Mouse (Mus musculus): ENCODE data around the gene Nckap5. TPM values are rescaled to one million over a fixed set of nuclear protein-coding genes. Genes with fewer than 3 reads are reported as not detected.
"Not testable (repeated sequence)": the region's sequence is repeated elsewhere in the genome, so short reads cannot be mapped to it uniquely, and the experiment has no call there.

The Nckap5 gene
- total and polyA plus RNA-seq, 2 experiments from 2014 or later: 9.3 to 10.2 TPM

- Histone ChIP-seq H3K4me3 (ENCODE audit: low read depth, low read length) (no peak overlapping the region), H3K27ac (ENCODE audit: low read depth, low read length) (no peak overlapping the region), H3K9me3 (ENCODE audit: low read length) (no peaks in the 10 kb centered on the region), H3K4me2 (ENCODE audit: low read depth) (no peak overlapping the region), H3K27me3 (ENCODE audit: insufficient read depth, low read length) (no peaks in the 10 kb centered on the region), H3K36me3 (ENCODE audit: insufficient read depth) (no peaks in the 10 kb centered on the region), H3K4me1 (ENCODE audit: insufficient read depth) (no peaks in the 10 kb centered on the region), H3K9ac (no peak overlapping the region)
- no peak for DNase-seq
- no peak for ATAC-seq
- TF ChIP-seq CTCF (IDR thresholded peaks at IDR 0.05; ENCODE audit: low read depth): no peak
- WGBS: 96% methylated on average over 7 of the region's 7 CpGs
Measured at GRCm38 (mm10) chr1:126087181-126087580, 743.4 kb downstream of the Nckap5 start.

DNA sequence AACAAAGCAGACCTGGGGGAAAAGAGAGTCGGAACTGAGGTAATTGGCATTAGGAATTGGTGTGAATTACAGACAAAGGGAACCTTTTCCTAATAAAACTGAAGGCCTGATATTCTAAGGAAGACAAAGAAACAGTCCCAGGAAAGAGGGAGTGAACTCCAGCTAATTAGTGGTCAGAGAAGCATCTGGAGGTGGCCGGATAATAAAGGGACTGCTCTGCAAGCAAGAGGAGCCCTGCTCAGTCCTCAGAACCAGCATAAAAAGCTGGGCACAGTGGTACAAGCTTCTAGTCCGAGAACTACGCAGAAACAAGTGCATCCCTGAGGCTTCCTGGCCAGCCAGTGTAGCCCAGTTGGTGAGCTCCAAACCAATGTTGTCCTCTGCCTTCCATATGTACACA lies 754.3 kb downstream of the Nckap5 start:
- Histone ChIP-seq H3K4me3 (ENCODE audit: low read depth, low read length) (no peak overlapping the region), H3K27me3 (ENCODE audit: insufficient read depth, low read length) (no peaks in the 10 kb centered on the region), H3K36me3 (ENCODE audit: insufficient read depth) (no peaks in the 10 kb centered on the region), H3K9me3 (ENCODE audit: low read length) (no peaks in the 10 kb centered on the region), H3K4me1 (ENCODE audit: insufficient read depth) (no peaks in the 10 kb centered on the region), H3K9ac (no peak overlapping the region), H3K4me2 (ENCODE audit: low read depth) (no peak overlapping the region), H3K27ac (ENCODE audit: low read depth, low read length) (no peak overlapping the region)
- ATAC-seq (no peak), DNase-seq (no peak)
- 16% methylated on average over 4 of the region's 4 CpGs for WGBS
- TF ChIP-seq CTCF (IDR thresholded peaks at IDR 0.05; ENCODE audit: low read depth): no peak

DNA sequence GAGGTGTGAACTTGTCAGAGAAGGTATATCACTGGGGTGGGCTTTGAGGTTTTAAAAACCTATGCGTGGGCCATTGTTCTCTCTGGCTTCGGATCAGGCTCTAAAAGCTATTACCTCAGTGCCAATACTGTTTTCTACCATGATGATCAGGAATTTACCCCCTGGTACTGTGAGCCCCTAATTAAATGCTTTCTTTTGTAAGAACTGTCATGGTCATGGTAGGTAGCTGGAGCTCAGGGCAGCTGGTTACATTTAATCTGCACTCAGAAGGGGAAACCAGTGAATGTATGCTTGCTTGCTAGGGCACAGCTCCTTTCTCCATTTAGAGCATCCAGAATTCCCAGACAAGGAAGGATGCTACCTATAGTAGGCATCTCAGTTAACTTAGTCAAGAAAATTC lies 759.7 kb downstream of the Nckap5 start:
- no peaks in the 10 kb centered on the region for H3K27me3 ChIP-seq (ENCODE audit: insufficient read depth, low read length)
- no peak overlapping the region for H3K27ac ChIP-seq (ENCODE audit: low read depth, low read length)
- H3K36me3 ChIP-seq (ENCODE audit: insufficient read depth): no peaks in the 10 kb centered on the region
- no peaks in the 10 kb centered on the region for H3K4me1 ChIP-seq (ENCODE audit: insufficient read depth)
- no peak overlapping the region for H3K4me2 ChIP-seq (ENCODE audit: low read depth)
- no peak for DNase-seq
- no peak overlapping the region for H3K9ac ChIP-seq
- H3K4me3 ChIP-seq (ENCODE audit: low read depth, low read length): no peak overlapping the region
- ATAC-seq: no peak
- TF ChIP-seq CTCF (IDR thresholded peaks at IDR 0.05; ENCODE audit: low read depth): no peak
- no peaks in the 10 kb centered on the region for H3K9me3 ChIP-seq (ENCODE audit: low read length)
- WGBS: 21% methylated on average over 2 of the region's 2 CpGs

DNA sequence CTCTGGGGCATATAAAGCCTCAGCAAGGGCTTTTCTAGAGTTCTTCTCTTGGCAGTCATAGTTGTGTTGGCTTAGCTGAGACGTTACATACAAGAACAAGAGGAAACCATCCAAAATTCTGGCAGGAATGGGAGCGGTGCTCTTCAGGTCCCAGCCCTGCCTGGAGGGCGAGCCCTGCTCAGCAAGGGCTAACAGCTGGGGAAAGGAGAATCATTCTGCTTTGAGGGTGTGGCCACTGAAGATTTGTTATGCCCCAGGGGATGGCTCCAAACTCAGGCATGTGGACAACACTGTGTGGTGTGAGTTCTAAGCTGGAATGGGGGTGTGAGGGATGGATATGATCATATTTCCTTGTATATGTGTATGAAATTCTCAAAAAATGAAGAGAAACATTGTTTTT lies 779.1 kb downstream of the Nckap5 start:
- no peak for ATAC-seq
- Histone ChIP-seq H3K27me3 (ENCODE audit: insufficient read depth, low read length) (no peaks in the 10 kb centered on the region), H3K9ac (no peak overlapping the region), H3K4me2 (ENCODE audit: low read depth) (no peak overlapping the region), H3K36me3 (ENCODE audit: insufficient read depth) (no peaks in the 10 kb centered on the region), H3K4me3 (ENCODE audit: low read depth, low read length) (no peak overlapping the region), H3K27ac (ENCODE audit: low read depth, low read length) (no peak overlapping the region), H3K9me3 (ENCODE audit: low read length) (no peaks in the 10 kb centered on the region), H3K4me1 (ENCODE audit: insufficient read depth) (no peaks in the 10 kb centered on the region)
- TF ChIP-seq CTCF (IDR thresholded peaks at IDR 0.05; ENCODE audit: low read depth): no peak
- WGBS: 62% methylated on average over 3 of the region's 3 CpGs
- no peak for DNase-seq

GRCm38 (mm10) chr1:126042886-126043285 lies 787.7 kb downstream of the Nckap5 start:
- no peak overlapping the region for H3K27ac ChIP-seq (ENCODE audit: low read depth, low read length)
- no peaks in the 10 kb centered on the region for H3K9me3 ChIP-seq (ENCODE audit: low read length)
- 87% methylated on average over 5 of the region's 5 CpGs for WGBS
- no peak for TF ChIP-seq CTCF (IDR thresholded peaks at IDR 0.05; ENCODE audit: low read depth)
- no peaks in the 10 kb centered on the region for H3K27me3 ChIP-seq (ENCODE audit: insufficient read depth, low read length)
- DNase-seq (no peak), ATAC-seq (peak; percentile 78; the same call in 1 of the 2 replicates)
- H3K36me3 ChIP-seq (ENCODE audit: insufficient read depth): no peaks in the 10 kb centered on the region
- no peak overlapping the region for H3K9ac ChIP-seq
- H3K4me3 ChIP-seq (ENCODE audit: low read depth, low read length): no peak overlapping the region
- no peak overlapping the region for H3K4me2 ChIP-seq (ENCODE audit: low read depth)
- no peaks in the 10 kb centered on the region for H3K4me1 ChIP-seq (ENCODE audit: insufficient read depth)

DNA sequence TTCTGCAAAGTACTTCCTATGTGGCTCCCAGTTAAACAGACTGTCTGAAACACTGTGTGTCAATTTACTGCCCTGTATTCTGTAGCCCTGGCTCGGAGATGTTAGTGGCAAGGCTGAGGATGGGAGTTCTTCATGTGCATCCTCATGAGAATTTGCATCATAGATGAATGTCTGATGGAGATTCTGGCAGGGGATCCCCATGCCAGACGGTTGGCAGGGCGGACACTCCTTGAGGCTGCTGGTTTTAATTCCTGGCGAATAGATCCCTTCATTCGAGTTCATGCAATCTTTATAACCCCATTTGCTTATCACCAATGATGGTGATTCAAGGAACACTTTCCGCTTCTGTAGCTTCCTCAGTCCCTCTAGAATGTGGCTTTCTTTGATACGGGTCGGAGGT lies 803.1 kb downstream of the Nckap5 start:
- ATAC-seq: no peak
- no peak overlapping the region for H3K9ac ChIP-seq
- DNase-seq: no peak
- no peak overlapping the region for H3K27ac ChIP-seq (ENCODE audit: low read depth, low read length)
- no peak for TF ChIP-seq CTCF (IDR thresholded peaks at IDR 0.05; ENCODE audit: low read depth)
- H3K4me2 ChIP-seq (ENCODE audit: low read depth): no peak overlapping the region
- no peaks in the 10 kb centered on the region for H3K9me3 ChIP-seq (ENCODE audit: low read length)
- no peaks in the 10 kb centered on the region for H3K4me1 ChIP-seq (ENCODE audit: insufficient read depth)
- 87% methylated on average over 8 of the region's 8 CpGs for WGBS
- peaks cover 11% of the 10 kb centered on the region for H3K36me3 ChIP-seq (ENCODE audit: insufficient read depth)
- H3K4me3 ChIP-seq (ENCODE audit: low read depth, low read length): no peak overlapping the region
- no peaks in the 10 kb centered on the region for H3K27me3 ChIP-seq (ENCODE audit: insufficient read depth, low read length)

DNA sequence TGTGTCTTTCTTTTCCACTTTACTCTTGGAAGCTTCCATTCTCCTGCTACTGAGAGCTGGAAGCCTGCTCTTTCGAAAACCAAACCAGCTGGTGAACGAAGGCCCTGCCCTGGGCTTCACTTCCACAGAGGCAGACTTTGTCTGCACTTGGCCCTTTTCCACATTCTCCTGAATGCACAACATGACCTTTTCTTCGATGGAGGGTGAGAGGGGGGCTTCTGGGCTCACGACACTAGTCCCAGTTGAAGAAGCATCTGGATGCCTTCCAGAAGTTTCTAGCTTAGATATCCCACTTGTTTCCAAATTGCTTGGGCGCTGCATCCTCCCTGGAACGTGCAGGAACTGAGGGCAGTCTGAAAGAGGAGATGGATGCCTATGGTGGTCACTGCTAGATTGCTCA lies 806.1 kb downstream of the Nckap5 start:
- H3K4me1 ChIP-seq (ENCODE audit: insufficient read depth): no peaks in the 10 kb centered on the region
- no peak for TF ChIP-seq CTCF (IDR thresholded peaks at IDR 0.05; ENCODE audit: low read depth)
- no peak overlapping the region for H3K9ac ChIP-seq
- peaks cover 11% of the 10 kb centered on the region for H3K36me3 ChIP-seq (ENCODE audit: insufficient read depth)
- no peak overlapping the region for H3K4me3 ChIP-seq (ENCODE audit: low read depth, low read length)
- no peaks in the 10 kb centered on the region for H3K9me3 ChIP-seq (ENCODE audit: low read length)
- DNase-seq (peak; percentile 46), ATAC-seq (peak; percentile 92)
- no peak overlapping the region for H3K4me2 ChIP-seq (ENCODE audit: low read depth)
- H3K27me3 ChIP-seq (ENCODE audit: insufficient read depth, low read length): no peaks in the 10 kb centered on the region
- WGBS: 36% methylated on average over 6 of the region's 6 CpGs
- peak overlapping the region; percentile 29; the same call in 1 of the 2 replicates for H3K27ac ChIP-seq (ENCODE audit: low read depth, low read length)

- Histone ChIP-seq H3K4me2 (ENCODE audit: low read depth) (no peak overlapping the region), H3K4me3 (ENCODE audit: low read depth, low read length) (no peak overlapping the region), H3K4me1 (ENCODE audit: insufficient read depth) (no peaks in the 10 kb centered on the region), H3K27me3 (ENCODE audit: insufficient read depth, low read length) (no peaks in the 10 kb centered on the region), H3K9me3 (ENCODE audit: low read length) (no peaks in the 10 kb centered on the region), H3K27ac (ENCODE audit: low read depth, low read length) (no peak overlapping the region), H3K36me3 (ENCODE audit: insufficient read depth) (peaks cover 11% of the 10 kb centered on the region), H3K9ac (no peak overlapping the region)
- TF ChIP-seq CTCF (IDR thresholded peaks at IDR 0.05; ENCODE audit: low read depth): no peak
- ATAC-seq: no peak
- DNase-seq: no peak
- 74% methylated on average over 10 of the region's 10 CpGs for WGBS
Measured at GRCm38 (mm10) chr1:126022959-126023358, 807.6 kb downstream of the Nckap5 start.

DNA sequence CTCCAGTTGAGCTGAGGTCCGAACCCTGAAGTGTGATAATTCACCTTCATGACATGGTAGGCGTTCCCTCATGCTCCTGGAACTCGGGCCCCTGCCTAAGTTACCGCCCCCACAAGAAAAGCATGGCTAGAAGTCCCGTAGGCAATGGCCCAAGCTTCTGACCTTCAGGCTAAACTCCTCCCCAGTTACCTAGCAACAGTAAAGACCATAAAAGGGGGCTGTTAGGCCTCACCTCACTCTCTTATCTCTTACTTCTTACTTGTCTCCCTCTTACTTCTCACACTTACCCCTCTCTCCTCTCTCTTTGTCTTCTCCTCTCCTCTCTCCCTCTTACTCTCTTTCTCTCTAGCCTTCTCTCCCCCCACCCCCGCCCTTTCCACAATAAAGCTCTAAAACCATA lies 811.9 kb downstream of the Nckap5 start:
- not testable (repeated sequence) for H3K36me3 ChIP-seq (ENCODE audit: insufficient read depth); H3K27me3 ChIP-seq (ENCODE audit: insufficient read depth, low read length); H3K4me1 ChIP-seq (ENCODE audit: insufficient read depth); H3K9ac ChIP-seq; ATAC-seq; DNase-seq; H3K27ac ChIP-seq (ENCODE audit: low read depth, low read length); H3K9me3 ChIP-seq (ENCODE audit: low read length); H3K4me2 ChIP-seq (ENCODE audit: low read depth); H3K4me3 ChIP-seq (ENCODE audit: low read depth, low read length)
- 81% methylated on average over 6 of the region's 6 CpGs for WGBS

Measured in forebrain, postnatal 0 days (tissue).